Mouse (Mus musculus) MEL (cell line): ENCODE measurements at regions not wholly inside any gene's neighbourhood (a gene's known extent, or its start where the extent isn't known, plus 50 kb on each side); places are given as distances from the start of the nearest gene placed in this dataset.

Experiments used
- DNase-seq: peaks from one replicate; pipeline ENCODE4 v3.0.0; 2011; ENCODE audit warnings: low read depth, low spot score
- H3K27ac ChIP-seq: 2 replicates; pipeline ENCODE4 v1.5.1; 2012; ENCODE audit warnings: low read depth, mild to moderate bottlenecking, control low read depth, low read length, moderate library complexity; ENCODE audit not compliant: control insufficient read depth
- H3K27me3 ChIP-seq, 2 experiments: fragments of 150-350 bp in 1 of 2; sonication (generic) in 1 of 2; 2 replicates each; pipeline ENCODE4 v1.6.1; 2012; ENCODE audit warnings: low read length in 2 of 2, mild to moderate bottlenecking in 2 of 2, improper control_type of control experiment in 1 of 2, moderate library complexity in 1 of 2; ENCODE audit not compliant: insufficient read depth in 2 of 2, control insufficient read depth in 1 of 2
- H3K36me3 ChIP-seq, 2 experiments: 2 replicates each; pipeline ENCODE4 v1.6.1; 2012 to 2014; ENCODE audit warnings: low read length in 2 of 2, improper control_type of control experiment in 1 of 2, inconsistent platforms in 1 of 2, mild to moderate bottlenecking in 1 of 2; ENCODE audit not compliant: insufficient read depth in 2 of 2, control insufficient read depth in 1 of 2
- H3K4me1 ChIP-seq, 2 experiments: fragments of 150-350 bp in 1 of 2; sonication (generic) in 1 of 2; 2 replicates each; pipeline ENCODE4 v1.6.1; 2012; ENCODE audit warnings: low read length in 2 of 2, improper control_type of control experiment in 1 of 2, mild to moderate bottlenecking in 1 of 2; ENCODE audit not compliant: insufficient read depth in 2 of 2, control insufficient read depth in 1 of 2
- H3K4me3 ChIP-seq, 2 experiments: fragments of 150-350 bp in 1 of 2; sonication (generic) in 1 of 2; 2 replicates each; pipeline ENCODE4 v1.5.1; 2012; ENCODE audit warnings: low read depth in 2 of 2, low read length in 2 of 2, mild to moderate bottlenecking in 2 of 2, moderate library complexity in 2 of 2, control low read depth in 1 of 2, improper control_type of control experiment in 1 of 2; ENCODE audit not compliant: control insufficient read depth in 1 of 2, insufficient read depth in 1 of 2
- H3K79me2 ChIP-seq: 2 replicates; pipeline ENCODE4 v1.6.1; 2012; ENCODE audit warnings: mild to moderate bottlenecking, low read length, moderate library complexity; ENCODE audit not compliant: control insufficient read depth, poor library complexity, insufficient read depth
- H3K9ac ChIP-seq: 2 replicates; pipeline ENCODE4 v1.6.1; 2012; ENCODE audit warnings: low read depth, mild to moderate bottlenecking, control low read depth, low read length, moderate library complexity; ENCODE audit not compliant: control insufficient read depth, poor library complexity, severe bottlenecking
- H3K9me3 ChIP-seq: fragments of 150-350 bp; sonication (generic); replicated peaks from 2 replicates; pipeline ENCODE4 v1.6.1; 2012; ENCODE audit warnings: mild to moderate bottlenecking, low read length, improper control_type of control experiment, moderate library complexity; ENCODE audit not compliant: insufficient read depth
- CHD1 ChIP-seq: IDR thresholded peaks from 2 replicates; pipeline ENCODE4 v1.6.1; 2012; ENCODE audit warnings: low read depth, mild to moderate bottlenecking, inconsistent platforms, low read length, improper control_type of control experiment
- E2F4 ChIP-seq: IDR thresholded peaks from 2 replicates; pipeline ENCODE4 v1.6.1; 2011; ENCODE audit warnings: low read depth, low read length, improper control_type of control experiment, borderline replicate concordance
- HCFC1 ChIP-seq: IDR thresholded peaks from 2 replicates; pipeline ENCODE4 v1.6.1; 2012; ENCODE audit warnings: low read depth, mild to moderate bottlenecking, inconsistent platforms, low read length, improper control_type of control experiment, moderate library complexity
- RAD21 ChIP-seq: IDR thresholded peaks from 2 replicates; pipeline ENCODE4 v1.6.1; 2011; ENCODE audit warnings: mild to moderate bottlenecking, low read depth, low read length, improper control_type of control experiment
- SMC3 ChIP-seq: IDR thresholded peaks from 2 replicates; pipeline ENCODE4 v1.6.1; 2011; ENCODE audit warnings: low read depth, low read length, improper control_type of control experiment
- UBTF ChIP-seq: IDR thresholded peaks from 2 replicates; pipeline ENCODE4 v1.6.1; 2012; ENCODE audit warnings: low read depth, mild to moderate bottlenecking, inconsistent platforms, low read length, improper control_type of control experiment, moderate library complexity, borderline replicate concordance; ENCODE audit not compliant: insufficient read depth

DNA sequence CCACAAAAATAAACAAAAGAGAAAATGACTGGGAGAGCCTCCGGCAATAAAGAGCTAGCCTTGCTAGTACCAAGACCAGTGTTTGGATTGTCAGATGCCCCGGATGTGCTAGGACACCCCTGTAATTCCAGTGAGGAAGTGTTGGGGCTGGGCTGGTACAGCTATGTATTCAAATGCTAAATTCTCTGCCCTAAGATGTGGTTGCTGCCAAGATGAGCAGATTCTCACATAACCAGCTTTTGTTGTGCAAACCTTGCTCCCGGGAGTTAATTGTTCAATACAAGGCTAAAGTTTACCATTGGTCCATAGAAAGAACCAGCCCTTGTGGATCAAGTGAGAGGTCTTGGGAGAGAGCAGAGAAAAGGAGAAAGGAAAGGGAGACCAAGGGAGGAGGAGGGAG, 53.7 kb upstream of the Tshz3 start:
- TF ChIP-seq RAD21 (no peak), SMC3 (no peak), CHD1 (no peak), E2F4 (no peak), UBTF (no peak), HCFC1 (no peak)
- no peak overlapping the region for H3K4me3 ChIP-seq
- DNase-seq: no peak
- no peaks in the 10 kb centered on the region for H3K4me1 ChIP-seq
- no peaks in the 10 kb centered on the region for H3K79me2 ChIP-seq
- H3K9me3 ChIP-seq: no peaks in the 10 kb centered on the region
- no peaks in the 10 kb centered on the region for H3K36me3 ChIP-seq
- H3K9ac ChIP-seq: no peak overlapping the region
- H3K27ac ChIP-seq: no peak overlapping the region
- no peaks in the 10 kb centered on the region for H3K27me3 ChIP-seq
